Comparison of ENCODE assay signal across 7 mouse cellular contexts in the genomic region with DNA sequence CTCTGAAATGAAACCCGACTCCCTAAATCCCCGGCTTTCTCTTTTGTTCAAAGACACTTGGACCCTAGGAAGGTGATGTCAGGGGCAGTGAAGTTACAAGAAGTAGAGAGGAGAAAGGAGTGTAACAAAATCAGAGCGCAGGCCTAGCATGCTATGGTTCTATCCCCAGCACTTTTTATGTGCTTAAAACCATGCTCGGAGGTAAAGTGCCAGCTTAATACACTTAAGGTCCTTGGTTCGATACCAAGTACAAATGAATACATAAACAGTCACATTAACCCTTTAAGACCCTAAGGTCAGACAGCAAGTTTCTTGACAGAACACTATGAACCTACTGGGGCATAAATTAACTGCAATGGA. TPM values are rescaled to one million over a fixed set of nuclear protein-coding genes. Genes with fewer than 3 reads are reported as not detected.
DNase-seq lines count a peak whose midpoint lies in the region; ATAC-seq and TF ChIP-seq lines count a peak whose summit lies in the region.

No protein-coding gene starts in this region.

- peak overlapping the region; percentile 99 for H3K4me2 ChIP-seq in lung, postnatal 0 days (replicated peaks; ENCODE audit: low read depth, low read length)
- peak overlapping the region; percentile 82 for H3K4me2 ChIP-seq in forebrain, embryonic 15.5 days (replicated peaks)
- H3K4me2 ChIP-seq in limb, embryonic 15.5 days, result peak overlapping the region; percentile 95
- H3K4me2 ChIP-seq in stomach, embryonic 16.5 days (ENCODE audit: low read depth, low read length), result peak overlapping the region; percentile 92

- 5% methylated on average over 5 of the region's 5 CpGs for WGBS in lung, postnatal 0 days
- 1% methylated on average over 5 of the region's 5 CpGs for WGBS in forebrain, embryonic 15.5 days
- 4% methylated on average over 5 of the region's 5 CpGs for WGBS in limb, embryonic 15.5 days
- 7% methylated on average over 5 of the region's 5 CpGs for WGBS in stomach, embryonic 16.5 days

- H3K4me1 ChIP-seq in lung, postnatal 0 days (ENCODE audit: insufficient read depth, low read depth, low read length), result peaks cover 5% of the 10 kb centered on the region; the same call in 1 of the 2 replicates
- peaks cover 24% of the 10 kb centered on the region for H3K4me1 ChIP-seq in forebrain, embryonic 15.5 days
- H3K4me1 ChIP-seq in limb, embryonic 15.5 days, result peaks cover 14% of the 10 kb centered on the region
- H3K4me1 ChIP-seq in stomach, embryonic 16.5 days (ENCODE audit: control insufficient read depth, insufficient read depth, low read length), result no peaks in the 10 kb centered on the region

- TF ChIP-seq EP300 in lung, postnatal 0 days (IDR thresholded peaks at IDR 0.05), result no peak

- no peaks in the 10 kb centered on the region for H3K36me3 ChIP-seq in lung, postnatal 0 days (ENCODE audit: insufficient read depth, low read length)
- no peaks in the 10 kb centered on the region for H3K36me3 ChIP-seq in forebrain, embryonic 15.5 days
- H3K36me3 ChIP-seq in limb, embryonic 15.5 days, result no peaks in the 10 kb centered on the region
- no peaks in the 10 kb centered on the region for H3K36me3 ChIP-seq in stomach, embryonic 16.5 days (ENCODE audit: control insufficient read depth, insufficient read depth, low read length)

- TF ChIP-seq CTCF in lung, postnatal 0 days (IDR thresholded peaks at IDR 0.05), result no peak

- DNase-seq in lung, postnatal 0 days (ENCODE audit: low spot score), result peak; percentile 54
- DNase-seq in lung, postnatal 25 days (ENCODE audit: low spot score), result no peak
- no peak for DNase-seq in layer of hippocampus, adult 9-10 months (ENCODE audit: low spot score)
- no peak for DNase-seq in cerebellum, adult 11-12 months

- H3K27me3 ChIP-seq in lung, postnatal 0 days (replicated peaks; ENCODE audit: insufficient read depth, low read length), result no peaks in the 10 kb centered on the region
- no peaks in the 10 kb centered on the region for H3K27me3 ChIP-seq in forebrain, embryonic 15.5 days
- H3K27me3 ChIP-seq in limb, embryonic 15.5 days, result no peaks in the 10 kb centered on the region
- no peaks in the 10 kb centered on the region for H3K27me3 ChIP-seq in stomach, embryonic 16.5 days (ENCODE audit: control insufficient read depth, insufficient read depth, low read length)

- peak overlapping the region; percentile 76 for H3K4me3 ChIP-seq in lung, postnatal 0 days (ENCODE audit: low read depth, low read length)
- peak overlapping the region; percentile 88 for H3K4me3 ChIP-seq in forebrain, embryonic 15.5 days
- peak overlapping the region; percentile 90 for H3K4me3 ChIP-seq in limb, embryonic 15.5 days
- peak overlapping the region; percentile 82 for H3K4me3 ChIP-seq in stomach, embryonic 16.5 days (replicated peaks; ENCODE audit: low read length)

- H3K27ac ChIP-seq in lung, postnatal 0 days (ENCODE audit: low read length), result peak overlapping the region; percentile 87
- 0 out of 2 replicates have a peak overlapping the region, but pooled peaks have one; percentile 88 for H3K27ac ChIP-seq in forebrain, embryonic 15.5 days (replicated peaks)
- H3K27ac ChIP-seq in limb, embryonic 15.5 days, result peak overlapping the region; percentile 90
- peak overlapping the region; percentile 90 for H3K27ac ChIP-seq in stomach, embryonic 16.5 days (ENCODE audit: low read length)

- no peak; the same call in 1 of the 2 replicates for ATAC-seq in lung, postnatal 0 days
- ATAC-seq in forebrain, embryonic 15.5 days (replicated peaks), result no peak
- ATAC-seq in limb, embryonic 15.5 days (ENCODE audit: insufficient number of reproducible peaks, low FRiP score, low TSS enrichment, low read depth), result no peak
- ATAC-seq in stomach, embryonic 16.5 days (ENCODE audit: insufficient read depth, low FRiP score), result no peak

- H3K9me3 ChIP-seq in lung, postnatal 0 days (ENCODE audit: low read length), result no peaks in the 10 kb centered on the region
- no peaks in the 10 kb centered on the region for H3K9me3 ChIP-seq in forebrain, embryonic 15.5 days
- no peaks in the 10 kb centered on the region for H3K9me3 ChIP-seq in limb, embryonic 15.5 days
- H3K9me3 ChIP-seq in stomach, embryonic 16.5 days (replicated peaks; ENCODE audit: control insufficient read depth, low read length), result no peaks in the 10 kb centered on the region

- peak overlapping the region; percentile 69; the same call in 1 of the 2 replicates for H3K9ac ChIP-seq in lung, postnatal 0 days (replicated peaks; ENCODE audit: low read depth)
- H3K9ac ChIP-seq in forebrain, embryonic 15.5 days (replicated peaks), result peak overlapping the region; percentile 85
- H3K9ac ChIP-seq in limb, embryonic 15.5 days, result no peak overlapping the region
- H3K9ac ChIP-seq in stomach, embryonic 16.5 days (ENCODE audit: low read length), result peak overlapping the region; percentile 92

RNA-seq across cellular contexts. Expression of a gene that starts 0.5 kb away (rescaled TPM):
- polyA plus RNA-seq in lung, postnatal 0 days (2015; fragmentation: Nextera tagmentation; extraction: Ambion mirVana), result 11.8 and 12.0 TPM in 2 replicates
- 21.8 and 22.5 TPM in 2 replicates for polyA plus RNA-seq in forebrain, embryonic 15.5 days (2015; fragmentation: Nextera tagmentation; extraction: Ambion mirVana)
- 12.5 and 14.0 TPM in 2 replicates for polyA plus RNA-seq in limb, embryonic 15.5 days (2015; fragmentation: Nextera tagmentation; extraction: Ambion mirVana)
- 8.6 and 9.4 TPM in 2 replicates for polyA plus RNA-seq in stomach, embryonic 16.5 days (2015; fragmentation: Nextera tagmentation; extraction: Ambion mirVana)
